Mouse (Mus musculus): Measurements from ENCODE around the gene Pgm5. TPM values are rescaled to one million over a fixed set of nuclear protein-coding genes. Genes with fewer than 3 reads are reported as not detected.

Gene Pgm5
- 0.23 and 0.28 TPM in 2 replicates for polyA plus RNA-seq (2015; fragmentation: Nextera tagmentation; extraction: Ambion mirVana)

GRCm38 (mm10) chr19:24861612-24862451 lies at the start of gene Pgm5:
Gene Pgm5 (minus strand): TSS chr19:24861855.
- no peak within 1 kb of the TSS for H3K27ac ChIP-seq
- peak within 1 kb of the TSS; percentile 44 for H3K4me3 ChIP-seq (replicated peaks)
- H3K4me1 ChIP-seq (replicated peaks), result no peaks in the 10 kb centered on the region
- WGBS (ENCODE audit: insufficient replicate concordance), result 1% methylated on average over 39 of the region's 39 CpGs
- H3K9ac ChIP-seq, result no peak within 1 kb of the TSS
- peaks cover 42% of the 10 kb centered on the region for H3K27me3 ChIP-seq
- ATAC-seq (ENCODE audit: low read depth) (no peak), DNase-seq (no peak)
- peak within 1 kb of the TSS; percentile 49 for H3K4me2 ChIP-seq
- no peaks in the 10 kb centered on the region for H3K36me3 ChIP-seq
- no peaks in the 10 kb centered on the region for H3K9me3 ChIP-seq (replicated peaks)

GRCm38 (mm10) chr19:24908385-24909155 lies 46.9 kb upstream of the Pgm5 start:
- H3K4me1 ChIP-seq (replicated peaks), result no peaks in the 10 kb centered on the region
- no peak overlapping the region for H3K4me2 ChIP-seq
- H3K36me3 ChIP-seq, result no peaks in the 10 kb centered on the region
- peaks cover 10% of the 10 kb centered on the region for H3K27me3 ChIP-seq
- no peaks in the 10 kb centered on the region for H3K9me3 ChIP-seq (replicated peaks)
- H3K9ac ChIP-seq, result no peak overlapping the region
- H3K4me3 ChIP-seq (replicated peaks), result no peak overlapping the region
- no peak for DNase-seq
- ATAC-seq (ENCODE audit: low read depth), result no peak
- no peak overlapping the region for H3K27ac ChIP-seq
- WGBS (ENCODE audit: insufficient replicate concordance), result 64% methylated on average over 3 of the region's 3 CpGs

- Histone ChIP-seq H3K27me3 (peaks cover 20% of the 10 kb centered on the region), H3K4me2 (no peak overlapping the region), H3K27ac (no peak overlapping the region), H3K4me3 (replicated peaks) (no peak overlapping the region), H3K9ac (no peak overlapping the region), H3K36me3 (no peaks in the 10 kb centered on the region), H3K4me1 (replicated peaks) (no peaks in the 10 kb centered on the region), H3K9me3 (replicated peaks) (no peaks in the 10 kb centered on the region)
- WGBS (ENCODE audit: insufficient replicate concordance), result 67% methylated on average over 6 of the region's 6 CpGs
- ATAC-seq (ENCODE audit: low read depth) (no peak), DNase-seq (no peak)
These were observed 46.0 kb upstream of the Pgm5 start for GRCm38 (mm10) chr19:24907655-24908054.

- peaks cover 68% of the 10 kb centered on the region for H3K27me3 ChIP-seq
- H3K4me3 ChIP-seq (replicated peaks), result no peak overlapping the region
- DNase-seq (no peak), ATAC-seq (ENCODE audit: low read depth) (no peak)
- peaks cover 8% of the 10 kb centered on the region; the same call in 1 of the 2 replicates for H3K4me1 ChIP-seq (replicated peaks)
- no peak overlapping the region for H3K9ac ChIP-seq
- H3K27ac ChIP-seq, result no peak overlapping the region
- no peak overlapping the region for H3K4me2 ChIP-seq
- H3K9me3 ChIP-seq (replicated peaks), result no peaks in the 10 kb centered on the region
- H3K36me3 ChIP-seq, result no peaks in the 10 kb centered on the region
- 45% methylated on average over 2 of the region's 2 CpGs for WGBS (ENCODE audit: insufficient replicate concordance)
These were observed 41.2 kb upstream of the Pgm5 start for GRCm38 (mm10) chr19:24902821-24903220.

GRCm38 (mm10) chr19:24902256-24902655 lies 40.6 kb upstream of the Pgm5 start:
- H3K27ac ChIP-seq, result no peak overlapping the region
- DNase-seq (no peak), ATAC-seq (ENCODE audit: low read depth) (no peak)
- H3K4me2 ChIP-seq, result no peak overlapping the region
- H3K36me3 ChIP-seq, result no peaks in the 10 kb centered on the region
- H3K9me3 ChIP-seq (replicated peaks), result no peaks in the 10 kb centered on the region
- peaks cover 74% of the 10 kb centered on the region for H3K27me3 ChIP-seq
- no peak overlapping the region for H3K9ac ChIP-seq
- H3K4me3 ChIP-seq (replicated peaks), result no peak overlapping the region
- 1% methylated on average over 2 of the region's 2 CpGs for WGBS (ENCODE audit: insufficient replicate concordance)
- peaks cover 8% of the 10 kb centered on the region; the same call in 1 of the 2 replicates for H3K4me1 ChIP-seq (replicated peaks)

- H3K36me3 ChIP-seq, result no peaks in the 10 kb centered on the region
- ATAC-seq (ENCODE audit: low read depth) (no peak), DNase-seq (no peak)
- H3K4me1 ChIP-seq (replicated peaks), result peaks cover 8% of the 10 kb centered on the region; the same call in 1 of the 2 replicates
- WGBS (ENCODE audit: insufficient replicate concordance), result 10% methylated on average over 3 of the region's 3 CpGs
- no peak overlapping the region for H3K4me3 ChIP-seq (replicated peaks)
- peaks cover 79% of the 10 kb centered on the region for H3K27me3 ChIP-seq
- no peak overlapping the region for H3K4me2 ChIP-seq
- no peak overlapping the region for H3K9ac ChIP-seq
- H3K27ac ChIP-seq, result no peak overlapping the region
- H3K9me3 ChIP-seq (replicated peaks), result no peaks in the 10 kb centered on the region
These were observed 40.0 kb upstream of the Pgm5 start for GRCm38 (mm10) chr19:24901666-24902065.

GRCm38 (mm10) chr19:24900581-24901220 lies 39.0 kb upstream of the Pgm5 start, which contains the start of gene Foxd4:
Gene Foxd4 (minus strand): TSS chr19:24901197.
- Histone ChIP-seq H3K36me3 (no peaks in the 10 kb centered on the region), H3K27me3 (peaks cover 87% of the 10 kb centered on the region), H3K4me3 (replicated peaks) (peak within 1 kb of the TSS; percentile 37), H3K27ac (no peak within 1 kb of the TSS), H3K4me2 (peak within 1 kb of the TSS; percentile 53), H3K9me3 (replicated peaks) (no peaks in the 10 kb centered on the region), H3K4me1 (replicated peaks) (peaks cover 8% of the 10 kb centered on the region; the same call in 1 of the 2 replicates), H3K9ac (no peak within 1 kb of the TSS)
- WGBS (ENCODE audit: insufficient replicate concordance), result 3% methylated on average over 27 of the region's 27 CpGs
- ATAC-seq (ENCODE audit: low read depth) (no peak), DNase-seq (no peak)

- DNase-seq (no peak), ATAC-seq (ENCODE audit: low read depth) (no peak)
These were observed 38.2 kb upstream of the Pgm5 start for GRCm38 (mm10) chr19:24899578-24900544.

GRCm38 (mm10) chr19:24898737-24899577 lies 37.3 kb upstream of the Pgm5 start:
- 7% methylated on average over 34 of the region's 34 CpGs for WGBS (ENCODE audit: insufficient replicate concordance)
- no peak overlapping the region for H3K4me2 ChIP-seq
- H3K4me1 ChIP-seq (replicated peaks), result peaks cover 8% of the 10 kb centered on the region; the same call in 1 of the 2 replicates
- H3K4me3 ChIP-seq (replicated peaks), result 0 out of 2 replicates have a peak overlapping the region, but pooled peaks have one; percentile 37
- peaks cover 89% of the 10 kb centered on the region for H3K27me3 ChIP-seq
- ATAC-seq (ENCODE audit: low read depth) (no peak), DNase-seq (no peak)
- no peaks in the 10 kb centered on the region for H3K36me3 ChIP-seq
- no peaks in the 10 kb centered on the region for H3K9me3 ChIP-seq (replicated peaks)
- no peak overlapping the region for H3K9ac ChIP-seq
- no peak overlapping the region for H3K27ac ChIP-seq

More at GRCm38 (mm10) chr19:24899578-24900544, 38.2 kb upstream of the Pgm5 start:
- Histone ChIP-seq H3K9me3 (replicated peaks) (no peaks in the 10 kb centered on the region), H3K4me1 (replicated peaks) (peaks cover 8% of the 10 kb centered on the region; the same call in 1 of the 2 replicates), H3K27ac (no peak overlapping the region), H3K9ac (no peak overlapping the region), H3K36me3 (no peaks in the 10 kb centered on the region), H3K27me3 (peaks cover 96% of the 10 kb centered on the region), H3K4me3 (replicated peaks) (peak overlapping the region; percentile 37), H3K4me2 (peak overlapping the region; percentile 53)
- WGBS (ENCODE audit: insufficient replicate concordance), result 1% methylated on average over 84 of the region's 84 CpGs

All from liver, embryonic 13.5 days (tissue).